Mouse (Mus musculus) embryonic stem cell, embryonic (primary cell): ENCODE data around the gene Mfn2.
"Not testable (repeated sequence)": the region's sequence is repeated elsewhere in the genome, so short reads cannot be mapped to it uniquely, and the experiment has no call there.

Experiments
- CTCF ChIA-PET, 4 experiments: fragments of 300-600 bp in 2 of 4; fragments of 350-600 bp in 2 of 4; sonication (Branson Sonifier 250); formaldehyde crosslinking; loops; one replicate each; lab custom pipeline; 2022; ENCODE audit warnings: inconsistent platforms in 2 of 4; lab: Charles Lee
- POLR2A ChIA-PET, 4 experiments: fragments of 300-600 bp in 2 of 4; fragments of 350-600 bp in 2 of 4; sonication (Branson Sonifier 250); formaldehyde crosslinking; loops; one replicate each; lab custom pipeline; 2022; ENCODE audit warnings: antibody characterized with exemption in 4 of 4, inconsistent platforms in 1 of 4; lab: Charles Lee

Mfn2 gene

DNA sequence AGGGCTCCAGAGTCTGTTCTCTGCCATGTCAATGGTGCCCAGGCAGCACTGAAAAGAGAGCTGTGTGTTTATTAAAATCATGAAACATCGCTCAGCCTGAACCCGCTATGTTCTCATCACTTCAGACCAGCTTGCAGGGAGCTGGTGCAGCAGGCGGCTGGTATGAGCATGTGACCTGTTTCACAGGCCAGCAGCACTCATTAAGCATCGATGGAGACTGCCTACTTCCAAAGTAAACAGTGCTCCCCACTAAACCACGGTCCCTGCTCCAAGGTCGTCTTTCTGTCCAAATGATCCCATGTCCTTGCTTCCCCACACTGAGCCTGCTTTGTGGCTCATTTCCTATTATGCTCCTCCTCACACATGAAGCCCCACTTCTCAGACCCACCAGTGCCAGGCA lies 14.2 kb downstream of the Mfn2 start:
- CTCF ChIA-PET: interaction anchor here in 2 of 4 experiments (1.1 to 1.3 kb wide), 2 partner anchors 11 to 15 kb away, joined by 3 to 4 read pairs; partner anchors contain the start of gene Mfn2 (in 1 of the 2)

GRCm38 (mm10) chr4:147888237-147888636 lies 16.3 kb downstream of the Mfn2 start:
- ChIA-PET CTCF (no interaction called here), POLR2A (interaction anchor here in 1 of 4 experiments (0.6 kb wide), 1 partner anchor 36 kb away, joined by 6 read pairs; no protein-coding TSS in a partner anchor)

More for the DNA sequence above, 14.2 kb downstream of the Mfn2 start:
- POLR2A ChIA-PET: interaction anchor here in 2 of 4 experiments (0.7 to 1.7 kb wide), 5 partner anchors 15 to 32 kb away, joined by 3 to 6 read pairs (median 3); no protein-coding TSS in a partner anchor

GRCm38 (mm10) chr4:147887277-147887676 lies 17.2 kb downstream of the Mfn2 start:
- ChIA-PET CTCF (no interaction called here), POLR2A (interaction anchor here in 2 of 4 experiments (1.4 to 1.7 kb wide), 2 partner anchors 9 to 16 kb away, joined by 4 read pairs; no protein-coding TSS in a partner anchor)

DNA sequence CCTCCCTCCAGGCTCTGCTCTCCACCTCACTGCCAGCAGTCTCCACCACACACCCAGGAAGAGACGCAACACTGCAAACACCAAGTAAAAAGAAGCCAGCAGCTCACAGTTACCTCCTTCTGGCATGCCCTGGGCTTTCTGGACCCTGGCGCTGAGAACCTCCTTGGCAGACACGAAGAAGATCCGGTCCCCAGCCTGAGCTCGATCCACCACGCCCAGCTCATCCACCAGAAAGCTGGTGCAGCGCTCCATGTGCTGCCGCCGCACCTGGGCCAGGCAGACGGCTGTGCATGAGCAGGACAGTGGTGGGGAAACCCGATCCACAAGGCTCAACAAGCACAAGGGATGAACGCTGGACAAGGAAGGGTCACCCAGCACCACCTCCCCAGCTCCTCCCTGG lies 18.3 kb downstream of the Mfn2 start:
- CTCF ChIA-PET: interaction anchor here in 3 of 4 experiments (0.6 to 1.1 kb wide), 3 partner anchors 17 to 129 kb away, joined by 3 read pairs; partner anchors contain the start of genes Fv1 (in 1 of the 3) and Miip (in 1 of the 3)
- POLR2A ChIA-PET: interaction anchor here in 3 of 4 experiments (0.9 to 3.3 kb wide), 11 partner anchors 9 to 68 kb away, joined by 3 to 15 read pairs (median 4); no protein-coding TSS in a partner anchor

DNA sequence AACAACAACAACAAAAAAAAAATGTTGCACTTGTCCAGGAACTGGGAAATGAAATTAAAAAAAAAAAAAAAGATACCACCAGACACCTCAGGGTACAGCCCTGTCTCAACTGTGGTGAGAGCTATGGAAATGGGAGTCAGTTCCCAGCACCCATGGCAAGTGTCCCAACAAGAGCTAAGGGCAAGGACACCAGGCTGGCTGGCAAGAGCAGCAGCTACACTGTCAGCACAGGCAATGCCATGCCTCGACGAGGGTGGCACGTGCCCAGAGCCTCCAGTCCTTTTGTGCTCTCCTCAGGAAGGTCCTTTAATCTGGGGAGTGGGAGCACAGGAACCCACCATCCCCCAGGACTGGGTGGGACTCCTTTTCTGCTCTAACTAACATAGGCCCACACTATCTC lies 20.4 kb downstream of the Mfn2 start:
- POLR2A ChIA-PET: interaction anchor here in 2 of 4 experiments (0.9 to 3.4 kb wide), 6 partner anchors 8 to 54 kb away, joined by 3 to 16 read pairs (median 3); no protein-coding TSS in a partner anchor
- CTCF ChIA-PET: interaction anchor here in 1 of 4 experiments (0.7 kb wide), 1 partner anchor 545 kb away, joined by 6 read pairs; no protein-coding TSS in a partner anchor

DNA sequence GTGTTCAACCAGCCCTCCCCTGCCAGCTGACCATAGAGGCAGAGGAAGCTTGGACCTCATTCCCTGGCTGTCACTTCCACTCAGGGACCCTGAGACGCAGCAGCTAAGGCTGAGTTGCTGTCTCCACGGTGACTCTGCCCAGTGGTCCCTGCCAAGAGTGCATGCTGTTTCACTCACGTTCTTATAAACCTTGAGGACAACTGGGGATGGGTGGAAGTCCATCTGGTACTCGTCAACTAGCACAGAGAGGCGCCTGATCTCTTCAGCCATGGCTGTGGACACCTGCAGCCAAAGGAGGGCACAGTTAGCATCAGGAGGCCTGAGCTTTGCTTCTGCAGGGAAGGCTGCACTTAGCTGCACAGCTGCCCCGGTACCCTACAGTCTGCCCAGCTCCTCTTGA lies 21.5 kb downstream of the Mfn2 start:
- POLR2A ChIA-PET: interaction anchor here in 2 of 4 experiments (0.6 to 3.4 kb wide), 7 partner anchors 9 to 147 kb away, joined by 3 to 16 read pairs (median 4); partner anchors contain the start of genes Fv1 (in 1 of the 2) and Miip (in 1 of the 2)
- CTCF ChIA-PET: no interaction called here

- ChIA-PET CTCF (interaction anchor here in 1 of 4 experiments (0.6 kb wide), 1 partner anchor 11 kb away, joined by 3 read pairs; no protein-coding TSS in a partner anchor), POLR2A (interaction anchor here in 2 of 4 experiments (0.5 to 3.4 kb wide), 7 partner anchors 8 to 33 kb away, joined by 3 to 16 read pairs (median 3); partner anchors contain the start of genes Fv1 (in 1 of the 2) and Miip (in 1 of the 2))
Measured at GRCm38 (mm10) chr4:147881792-147882191, 22.7 kb downstream of the Mfn2 start.

DNA sequence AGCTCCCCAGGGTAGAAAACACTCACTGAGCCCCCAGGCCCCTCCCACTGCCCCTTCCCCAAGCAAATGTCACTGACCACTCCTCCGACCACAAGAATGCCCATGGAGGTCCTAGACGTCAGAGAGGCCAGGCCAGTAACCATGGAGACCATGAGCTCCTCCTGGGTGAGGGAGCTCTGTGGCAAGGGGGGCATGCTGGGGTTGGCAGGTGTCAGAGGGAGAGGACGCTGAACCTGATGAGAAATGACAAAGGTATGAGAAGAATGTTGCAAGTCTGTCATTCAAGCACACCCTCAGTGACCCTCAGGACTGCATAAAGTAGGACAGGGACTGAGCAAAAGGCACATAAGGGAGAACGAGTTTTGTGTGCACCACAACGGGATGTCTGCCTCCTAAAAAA lies 24.6 kb downstream of the Mfn2 start:
- POLR2A ChIA-PET: interaction anchor here in 3 of 4 experiments (0.5 to 2.7 kb wide), 11 partner anchors 9 to 158 kb away, joined by 3 to 17 read pairs (median 4); partner anchors contain the start of genes Zfp933 (in 2 of the 3), Clcn6 (in 1 of the 3), Fv1 (in 1 of the 3) and Miip (in 1 of the 3)
- CTCF ChIA-PET: interaction anchor here in 2 of 4 experiments (0.6 to 1.7 kb wide), 3 partner anchors 32 to 65 kb away, joined by 3 to 6 read pairs (median 3); partner anchors contain the start of genes Plod1 (in 1 of the 2) and Zfp933 (in 1 of the 2)

DNA sequence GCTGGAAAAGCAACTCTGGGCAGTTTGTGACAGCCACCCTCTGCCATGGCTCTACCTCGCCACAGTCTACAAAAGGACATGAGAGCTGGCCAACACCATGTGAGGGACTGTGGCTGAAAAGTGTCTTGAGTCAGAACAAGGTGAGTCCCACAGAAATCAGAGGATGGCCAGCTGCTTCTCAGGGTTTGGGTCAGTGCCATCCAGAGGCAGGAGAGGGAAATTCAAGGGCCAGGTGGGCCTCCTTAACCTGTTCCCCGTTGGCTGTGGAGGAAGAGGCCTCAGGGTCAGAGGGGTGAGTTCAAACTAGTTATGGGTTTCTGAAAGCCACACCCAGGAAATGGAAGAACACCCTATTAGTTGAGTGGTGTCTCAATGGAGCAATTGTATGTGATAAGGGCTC lies 25.0 kb downstream of the Mfn2 start:
- CTCF ChIA-PET: interaction anchor here in 1 of 4 experiments (0.9 to 1.7 kb wide), 3 partner anchors 11 to 65 kb away, joined by 3 to 6 read pairs (median 3); partner anchors contain the start of gene Zfp933

DNA sequence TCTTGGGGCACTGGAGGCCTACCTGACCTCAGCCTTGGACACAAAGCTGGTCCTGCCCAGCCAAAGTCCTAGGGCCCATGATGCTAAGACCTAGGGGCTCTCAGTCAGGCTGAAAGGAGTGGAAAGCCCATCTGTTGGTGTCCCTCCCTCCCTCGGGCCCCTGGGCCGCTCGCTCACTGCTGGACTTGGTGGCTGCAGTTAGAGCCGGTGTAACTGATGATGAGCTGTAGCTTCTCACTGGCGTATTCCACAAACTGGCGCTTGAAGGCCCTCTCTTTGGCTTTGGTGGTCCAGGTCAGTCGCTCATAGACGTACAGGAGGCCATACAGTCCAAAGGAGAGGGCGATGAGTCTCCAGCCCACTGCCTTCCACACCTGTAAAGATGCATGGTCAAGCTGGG lies 26.0 kb downstream of the Mfn2 start:
- POLR2A ChIA-PET: interaction anchor here in 2 of 4 experiments (0.6 to 2.7 kb wide), 7 partner anchors 8 to 30 kb away, joined by 3 to 17 read pairs (median 4); partner anchors contain the start of genes Fv1 (in 1 of the 2), Miip (in 1 of the 2) and Zfp933 (in 1 of the 2)
- CTCF ChIA-PET: interaction anchor here in 1 of 4 experiments (1.0 to 1.7 kb wide), 3 partner anchors 12 to 64 kb away, joined by 3 to 6 read pairs (median 3); no protein-coding TSS in a partner anchor

More for the DNA sequence above, 25.0 kb downstream of the Mfn2 start:
- POLR2A ChIA-PET: interaction anchor here in 2 of 4 experiments (0.7 to 2.7 kb wide), 11 partner anchors 9 to 159 kb away, joined by 3 to 17 read pairs (median 4); partner anchors contain the start of genes Zfp933 (in 2 of the 2), Clcn6 (in 1 of the 2), Fv1 (in 1 of the 2) and Miip (in 1 of the 2)

DNA sequence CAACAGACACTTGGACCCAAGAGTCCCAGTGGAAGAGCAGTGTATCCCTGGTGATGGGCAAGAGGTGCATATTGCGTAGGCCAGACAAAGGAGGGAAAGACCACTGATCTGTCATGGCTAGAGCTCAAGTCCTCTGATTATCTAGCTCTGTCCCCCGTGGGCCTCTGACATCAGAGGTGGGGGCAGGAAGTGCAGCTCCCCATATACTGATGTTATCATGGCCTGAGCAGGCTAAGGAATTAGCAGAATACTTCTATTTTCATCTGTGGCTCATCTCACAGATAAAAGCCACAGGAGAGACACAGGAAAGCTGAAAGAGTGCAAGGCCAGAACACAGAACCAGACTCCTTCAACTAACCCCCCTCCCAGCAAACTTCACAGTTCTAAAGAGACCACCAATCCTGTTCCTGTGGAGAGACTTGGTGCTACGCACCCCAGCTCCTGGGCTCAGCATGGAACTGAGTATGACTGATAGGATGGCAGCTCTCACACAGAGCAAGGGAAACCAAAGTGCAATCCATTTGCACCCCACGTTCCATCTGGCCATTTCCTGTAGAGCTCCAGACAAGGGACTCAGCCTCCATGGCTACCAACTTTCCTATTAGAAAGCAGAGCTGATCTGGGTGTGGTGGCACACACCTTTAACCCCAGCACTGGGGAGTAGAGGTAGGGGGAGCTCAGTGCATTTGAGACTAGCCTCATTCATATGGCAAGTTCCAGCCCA lies 28.5 kb downstream of the Mfn2 start:
- POLR2A ChIA-PET: interaction anchor here in 3 of 4 experiments (0.6 to 1.9 kb wide), 7 partner anchors 9 to 63 kb away, joined by 3 to 11 read pairs (median 4); no protein-coding TSS in a partner anchor
- CTCF ChIA-PET: interaction anchor here in 3 of 4 experiments (0.5 to 0.7 kb wide), 3 partner anchors 8 to 471 kb away, joined by 3 to 4 read pairs (median 4); no protein-coding TSS in a partner anchor

DNA sequence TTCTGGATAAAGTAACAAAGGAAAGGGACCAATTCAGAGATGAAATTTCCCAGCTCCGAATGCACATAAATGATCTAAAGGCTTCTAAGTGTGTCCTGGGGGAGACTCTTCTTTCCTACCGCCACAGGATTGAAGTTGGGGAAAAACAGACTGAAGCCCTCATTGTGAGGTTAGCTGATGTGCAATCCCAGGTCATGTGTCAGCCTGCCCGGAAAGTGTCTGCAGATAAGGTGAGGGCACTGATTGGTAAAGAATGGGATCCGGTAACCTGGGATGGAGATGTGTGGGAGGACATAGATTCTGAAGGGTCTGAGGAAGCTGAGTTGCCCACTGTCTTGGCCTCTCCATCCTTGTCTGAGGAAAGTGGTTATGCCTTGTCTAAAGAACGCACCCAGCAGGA lies 35.3 kb downstream of the Mfn2 start:
- ChIA-PET CTCF (interaction anchor here in 1 of 4 experiments (0.7 kb wide), 1 partner anchor 17 kb away, joined by 3 read pairs; no protein-coding TSS in a partner anchor), POLR2A (interaction anchor here in 2 of 4 experiments (0.6 to 3.5 kb wide), 16 partner anchors 8 to 435 kb away, joined by 3 to 17 read pairs (median 5); partner anchors contain the start of genes Clcn6 (in 1 of the 2), Mfn2 (in 1 of the 2), Mthfr (in 1 of the 2) and Zfp933 (in 1 of the 2))

GRCm38 (mm10) chr4:147868450-147869031 lies 36.0 kb downstream of the Mfn2 start, which contains the start of the genes Miip and Fv1:
TSS of gene Miip (minus strand) at chr4:147868816.
TSS of gene Fv1 (plus strand) at chr4:147868979.
- ChIA-PET POLR2A (interaction anchor here in 2 of 4 experiments (0.6 to 3.5 kb wide), 10 partner anchors 11 to 434 kb away, joined by 3 to 17 read pairs (median 4); partner anchors contain the start of genes Clcn6 (in 1 of the 2), Mthfr (in 1 of the 2) and Zfp933 (in 1 of the 2)), CTCF (interaction anchor here in 2 of 4 experiments (0.6 to 0.7 kb wide), 2 partner anchors 18 to 227 kb away, joined by 3 to 4 read pairs; no protein-coding TSS in a partner anchor)

DNA sequence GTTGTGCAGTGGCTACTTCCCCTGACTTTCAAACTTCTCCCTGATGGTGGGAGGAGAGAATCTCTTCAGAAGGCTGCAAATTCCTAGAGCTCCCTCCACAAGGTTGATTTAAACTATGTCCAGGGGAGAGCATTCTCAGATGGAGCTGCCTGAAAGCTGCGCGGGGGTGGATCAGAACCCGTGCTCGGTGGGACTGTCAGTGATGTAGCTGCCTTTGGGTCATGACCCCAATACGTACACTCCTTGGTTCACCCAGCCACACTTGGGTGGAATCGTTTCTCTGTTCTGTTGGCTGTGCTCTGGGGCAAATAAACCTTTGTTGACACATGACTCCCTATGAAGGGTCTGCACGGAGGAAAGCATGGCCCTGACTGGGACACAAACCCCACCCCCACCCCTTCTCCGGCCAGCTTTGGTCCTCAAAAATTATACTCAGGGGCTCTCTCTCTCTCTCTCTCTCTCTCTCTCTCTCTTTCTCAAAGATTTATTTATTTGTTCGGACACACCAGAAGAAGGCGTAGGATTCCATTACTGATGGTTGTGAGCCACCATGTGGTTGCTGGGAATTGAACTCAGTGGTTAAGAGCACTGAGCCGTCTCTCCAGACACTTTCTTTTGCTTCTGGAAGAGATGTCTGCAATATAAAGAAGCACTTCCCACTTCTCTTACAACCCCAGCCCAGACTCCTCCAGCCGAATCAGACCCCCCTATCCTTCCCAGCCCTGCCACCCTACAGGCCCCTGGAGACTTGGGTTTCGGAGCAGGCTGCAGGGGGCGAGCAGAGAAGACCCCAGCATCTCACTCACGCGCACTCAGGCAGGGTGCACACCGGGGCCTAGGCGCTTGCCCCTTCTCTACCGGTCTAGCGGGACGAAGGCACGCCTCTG lies 36.7 kb downstream of the Mfn2 start:
- CTCF ChIA-PET: interaction anchor here in 2 of 4 experiments (0.6 to 0.7 kb wide), 2 partner anchors 8 to 227 kb away, joined by 4 read pairs; no protein-coding TSS in a partner anchor
- POLR2A ChIA-PET: interaction anchor here in 1 of 4 experiments (0.7 to 1.5 kb wide), 10 partner anchors 9 to 69 kb away, joined by 3 to 7 read pairs (median 3); partner anchors contain the start of genes Plod1, Zfp933 and Zfp984

GRCm38 (mm10) chr4:147866793-147867192 lies 37.7 kb downstream of the Mfn2 start:
- CTCF ChIA-PET: not testable (repeated sequence)
- POLR2A ChIA-PET: interaction anchor here in 1 of 4 experiments (0.8 to 1.5 kb wide), 7 partner anchors 10 to 70 kb away, joined by 3 to 7 read pairs (median 3); partner anchors contain the start of genes Plod1 and Zfp984

DNA sequence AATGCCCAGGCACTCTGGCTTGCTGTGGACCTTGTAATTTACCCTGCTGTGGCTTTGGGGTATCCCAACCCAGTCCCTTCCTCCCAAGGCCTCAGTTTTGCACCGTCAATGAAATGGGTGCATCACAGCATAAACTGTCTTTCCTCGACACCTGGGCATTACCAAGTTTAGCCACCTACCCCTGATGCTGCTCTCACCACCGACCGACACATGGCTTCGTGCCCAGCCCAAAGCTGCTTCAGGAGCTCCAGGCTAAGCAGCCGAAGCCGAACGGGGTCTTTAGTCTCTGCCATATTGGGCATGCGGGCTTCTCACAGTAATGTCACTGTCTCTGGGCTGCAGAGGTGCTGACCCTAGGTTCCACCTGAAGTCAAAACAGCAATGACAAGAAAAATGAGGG lies 38.4 kb downstream of the Mfn2 start:
- POLR2A ChIA-PET: interaction anchor here in 1 of 4 experiments (1.5 kb wide), 1 partner anchor 11 kb away, joined by 7 read pairs; no protein-coding TSS in a partner anchor

More for the DNA sequence above, 38.4 kb downstream of the Mfn2 start:
- CTCF ChIA-PET: no interaction called here
